Mouse (Mus musculus) 416B (cell line): Measurements from ENCODE around the gene Cep152.

Source experiments
- DNase-seq: peaks from one replicate; pipeline ENCODE4 v3.0.0; 2011; ENCODE audit warnings: low read depth

Cep152 gene

GRCm38 (mm10) chr2:125624837-125625351, at the start of gene Cep152:
TSS of gene Cep152 (minus strand) at chr2:125625113.
- DNase-seq, result peak; percentile 97

- peak; percentile 86 for DNase-seq
Observed at GRCm38 (mm10) chr2:125672957-125673631, 48.2 kb upstream of the Cep152 start, which contains the start of gene Eid1. TSS of gene Eid1 (plus strand) at chr2:125673095.

DNA sequence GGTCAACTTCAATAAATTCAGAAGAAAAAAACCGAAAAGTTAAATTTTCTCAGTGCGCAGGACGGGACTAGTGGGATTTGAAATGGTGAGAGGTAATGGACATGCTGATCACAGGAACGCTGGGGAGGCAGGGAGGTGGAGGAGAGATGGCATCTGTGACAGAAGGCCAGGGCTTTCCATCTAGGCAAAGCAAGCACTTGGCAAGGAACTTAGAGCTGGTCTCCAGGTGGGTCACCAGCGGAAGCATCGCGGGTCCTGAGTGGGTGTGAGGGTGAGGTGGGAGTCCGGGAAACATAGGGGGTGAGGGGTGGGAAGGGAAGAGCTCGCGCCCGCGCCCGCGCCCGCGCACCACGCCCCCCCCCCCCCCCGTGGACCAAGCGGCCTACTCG, 47.6 kb upstream of the Cep152 start:
- DNase-seq, result no peak

DNA sequence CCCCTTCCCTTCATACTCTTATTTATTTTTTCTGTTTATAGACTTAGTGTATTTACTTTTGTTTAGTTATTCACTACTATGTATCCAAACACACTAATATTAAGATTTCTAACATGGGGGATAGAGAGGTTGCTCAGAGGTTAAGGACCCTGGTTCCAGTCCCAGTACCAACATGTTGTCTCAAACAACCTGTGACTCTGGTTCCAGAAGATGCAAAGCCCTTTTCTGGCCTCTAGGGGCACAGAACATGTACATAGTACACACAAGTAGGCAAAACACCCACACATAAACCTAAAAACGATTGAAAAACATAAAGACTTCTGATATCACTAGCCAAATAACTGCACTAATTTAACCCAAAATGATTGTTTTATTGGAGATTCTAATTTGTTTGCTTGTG, 45.9 kb upstream of the Cep152 start:
- DNase-seq, result peak; percentile 52

GRCm38 (mm10) chr2:125667721-125668120, 42.8 kb upstream of the Cep152 start:
- DNase-seq, result no peak

DNA sequence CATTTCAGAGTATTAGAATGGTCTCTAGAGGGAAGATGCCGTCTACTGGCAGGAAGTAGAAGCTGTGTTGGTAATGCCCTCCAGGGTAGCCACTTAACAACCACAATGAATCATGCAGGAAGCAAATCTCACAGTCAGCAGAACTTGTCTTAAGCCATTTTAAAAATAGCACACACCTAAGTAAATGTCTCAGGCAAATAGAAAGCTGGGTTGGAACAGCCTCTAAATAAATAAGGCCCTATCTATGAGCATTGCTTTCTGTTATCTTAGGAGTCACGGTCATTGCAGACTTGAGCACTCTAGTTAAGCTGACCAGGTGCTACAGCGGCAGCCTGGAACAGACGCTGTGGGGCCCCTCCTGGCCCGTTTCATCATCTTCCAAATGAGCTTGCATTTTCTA, 42.3 kb upstream of the Cep152 start:
- peak; percentile 93 for DNase-seq

DNA sequence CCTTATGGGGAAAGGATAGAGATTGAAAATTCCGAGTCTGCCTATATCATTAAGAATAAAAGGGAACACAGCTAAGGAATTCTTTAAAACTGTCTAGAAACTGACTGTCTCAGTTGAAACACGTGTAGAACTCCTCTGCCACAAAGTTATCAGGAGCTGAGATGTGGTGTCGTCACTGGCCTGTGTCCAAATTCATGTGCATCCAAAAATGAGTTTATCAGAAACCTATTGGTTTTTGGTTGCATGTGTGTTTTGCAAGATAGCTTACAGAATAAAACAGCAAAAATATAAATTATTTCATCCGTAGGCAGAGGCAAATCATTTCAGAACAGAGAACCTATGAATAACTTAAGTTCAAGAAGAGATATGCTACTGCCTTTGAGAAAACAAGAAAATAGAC, 41.8 kb upstream of the Cep152 start:
- DNase-seq, result peak; percentile 59

GRCm38 (mm10) chr2:125665909-125666308, 41.0 kb upstream of the Cep152 start:
- no peak for DNase-seq

DNA sequence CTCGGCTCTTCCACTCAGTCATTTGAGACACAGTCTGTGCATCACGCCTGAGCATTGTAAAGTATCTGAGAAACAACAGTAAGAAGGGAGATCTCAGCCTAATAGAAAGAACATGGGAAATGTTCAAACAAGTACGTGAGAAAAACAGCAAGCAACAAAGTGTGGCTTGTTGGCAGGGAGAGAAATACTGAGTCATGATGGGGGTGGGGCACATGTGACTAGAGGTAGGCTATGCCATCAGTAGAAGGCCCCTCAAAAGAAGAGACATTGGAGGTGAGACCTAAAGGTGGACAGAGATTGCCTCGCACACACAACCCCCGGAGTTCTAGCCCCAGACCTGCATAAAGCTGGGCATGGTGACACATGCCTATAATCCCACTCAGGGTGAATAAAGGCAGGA, 40.3 kb upstream of the Cep152 start:
- DNase-seq, result no peak

DNA sequence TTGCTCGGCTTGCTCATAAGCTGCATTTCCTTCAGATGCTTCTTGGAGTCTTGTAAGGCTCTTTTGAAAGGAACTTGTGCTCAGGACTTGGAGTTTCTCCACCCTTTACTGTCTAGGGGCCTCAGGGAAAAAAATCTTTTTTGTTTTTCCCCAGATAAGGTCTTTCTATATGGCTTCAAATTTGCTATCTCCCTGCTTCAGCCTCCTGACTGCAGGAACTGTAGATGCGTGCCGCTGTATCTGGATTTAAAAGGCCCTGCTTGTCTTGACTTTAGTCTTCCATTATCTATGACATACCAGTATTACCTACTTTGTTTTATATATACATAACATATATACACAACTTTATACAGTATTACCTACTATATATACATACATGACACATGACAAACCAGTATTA, 37.6 kb upstream of the Cep152 start:
- no peak for DNase-seq

GRCm38 (mm10) chr2:125661156-125661555, 36.2 kb upstream of the Cep152 start:
- DNase-seq, result no peak

GRCm38 (mm10) chr2:125660537-125661130, 35.7 kb upstream of the Cep152 start:
- DNase-seq, result no peak

DNA sequence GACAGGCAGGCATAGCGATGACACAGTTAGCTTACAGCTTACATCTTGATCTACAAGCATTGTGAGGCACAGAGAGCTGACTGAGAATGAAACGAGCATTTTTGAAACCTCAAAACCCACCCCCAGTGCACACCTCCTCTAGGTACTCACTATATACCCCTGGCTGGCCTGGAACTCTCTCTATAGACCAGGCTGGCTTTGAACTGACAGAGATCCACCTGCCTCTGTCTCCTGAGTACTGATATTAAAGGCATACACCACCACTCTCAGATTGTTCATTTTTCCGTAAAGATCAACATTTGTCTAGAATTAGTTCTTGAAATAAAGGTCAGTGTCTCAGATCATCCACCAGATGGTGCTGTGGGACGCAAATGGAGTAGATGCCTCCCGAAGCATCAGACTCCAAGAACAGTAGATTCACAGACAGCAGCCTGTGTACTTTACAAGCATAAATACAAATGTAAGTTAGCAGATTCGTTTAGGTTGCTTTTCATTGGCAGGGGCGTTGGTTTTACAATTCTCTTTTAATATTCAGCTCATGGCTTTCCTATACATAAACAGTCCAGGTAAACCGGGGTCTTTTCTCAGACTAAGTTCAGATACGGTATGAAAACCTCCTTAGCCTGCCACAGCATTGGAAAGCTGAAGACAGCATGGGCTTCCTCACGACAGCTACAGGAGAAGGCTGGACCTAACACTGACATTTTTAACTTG, 35.1 kb upstream of the Cep152 start:
- DNase-seq, result peak; percentile 77

DNA sequence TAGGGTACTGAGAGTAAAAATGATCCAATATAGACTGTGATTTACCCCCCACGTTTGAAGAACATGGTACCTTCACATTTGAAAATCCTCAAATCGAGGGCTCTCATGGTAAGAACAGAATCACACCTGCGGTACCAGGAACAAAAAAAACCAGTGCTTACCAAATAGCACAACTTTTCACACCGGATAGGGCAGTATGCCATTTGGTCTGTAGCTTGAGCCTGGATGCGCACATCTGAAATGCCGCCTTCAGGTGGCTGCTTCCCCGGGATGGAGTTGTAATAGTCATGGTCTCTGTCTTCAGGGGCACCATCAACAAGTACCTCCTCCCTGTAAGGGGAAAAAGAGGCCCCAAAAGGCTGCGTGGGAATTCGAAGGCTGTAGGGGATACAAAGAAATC, 30.5 kb upstream of the Cep152 start:
- DNase-seq, result no peak

DNA sequence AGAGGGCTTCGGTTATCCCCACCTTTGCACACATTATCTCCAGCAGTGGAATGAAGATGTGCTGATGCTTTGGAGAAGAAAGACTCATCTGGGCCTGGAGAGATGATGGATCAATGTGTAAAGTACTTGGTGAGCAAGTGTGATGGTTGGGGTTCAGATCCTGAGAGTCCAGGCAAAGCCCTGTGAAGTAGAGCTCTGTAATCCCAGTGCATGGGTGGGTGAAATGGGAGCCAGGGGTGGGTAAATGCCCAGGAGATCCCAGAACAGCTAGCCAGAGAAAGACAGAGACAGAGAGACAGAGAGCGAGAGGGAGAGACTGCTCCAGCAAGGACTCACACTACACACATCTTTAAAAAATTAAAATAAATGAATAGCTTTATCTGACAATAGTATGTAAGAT, 28.4 kb upstream of the Cep152 start:
- DNase-seq, result no peak

GRCm38 (mm10) chr2:125651563-125651962, 26.6 kb upstream of the Cep152 start:
- DNase-seq, result no peak

GRCm38 (mm10) chr2:125650742-125651352, 25.9 kb upstream of the Cep152 start:
- DNase-seq, result no peak

DNA sequence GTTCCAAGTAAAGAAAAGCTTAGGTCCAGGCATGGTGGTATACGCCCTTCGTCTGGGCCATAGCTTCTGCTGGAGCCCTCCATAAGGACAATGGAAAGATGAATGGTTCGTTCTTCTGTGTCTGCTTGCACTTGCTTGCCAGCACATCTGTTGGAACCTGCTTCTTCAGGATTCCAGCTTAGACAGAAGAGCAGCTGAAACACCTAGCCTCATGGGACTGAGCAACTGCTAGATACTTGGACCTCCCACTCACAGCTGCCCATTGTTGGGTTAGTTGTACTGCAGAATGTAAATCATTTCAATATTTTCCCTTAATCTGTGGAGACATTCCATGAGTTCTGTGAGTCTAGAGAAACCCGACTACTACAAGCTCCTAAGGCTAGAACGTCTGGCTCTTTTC, 25.1 kb upstream of the Cep152 start:
- DNase-seq, result no peak

- DNase-seq, result no peak
Observed at GRCm38 (mm10) chr2:125644912-125645311, 20.0 kb upstream of the Cep152 start.

DNA sequence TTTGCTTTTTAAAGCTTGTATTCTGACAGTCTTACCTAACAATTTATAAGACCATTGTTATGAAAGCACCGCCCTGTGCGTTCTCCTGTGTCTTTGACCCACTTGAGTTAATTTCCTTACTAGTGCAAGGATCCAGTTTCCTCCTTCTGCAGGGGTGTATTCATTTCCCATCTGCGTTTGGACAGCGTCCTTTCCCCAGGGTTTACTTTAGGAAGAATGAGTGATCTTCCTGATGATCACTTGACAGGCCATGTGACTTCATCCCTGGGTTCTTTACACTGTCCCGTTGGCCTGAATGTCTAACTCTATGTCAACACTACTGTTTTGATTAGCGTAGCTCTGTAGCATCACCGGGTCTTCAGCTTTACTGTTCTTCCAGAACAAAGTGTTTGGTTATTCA, 12.4 kb upstream of the Cep152 start:
- DNase-seq, result no peak

DNA sequence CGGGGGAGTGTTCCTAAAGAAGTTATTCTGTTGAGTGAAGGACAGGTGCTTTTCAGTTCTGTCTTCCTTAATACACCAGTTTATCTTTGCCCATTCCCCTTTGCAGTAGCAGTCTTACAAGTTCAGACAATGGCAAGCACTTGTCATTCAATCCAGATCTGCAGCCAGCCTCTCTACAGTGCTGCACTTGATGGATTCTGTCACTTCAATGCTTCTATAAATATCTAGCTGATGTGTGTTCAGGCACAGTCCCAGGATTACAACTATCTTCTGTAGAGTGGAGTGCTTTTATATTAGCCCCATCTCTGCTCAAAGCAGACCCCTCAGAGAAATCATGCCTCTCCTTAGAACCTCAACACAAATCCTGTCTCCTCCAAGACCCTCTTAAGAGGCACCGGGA, 5.1 kb upstream of the Cep152 start:
- no peak for DNase-seq

- DNase-seq, result no peak
Observed at GRCm38 (mm10) chr2:125628487-125628886, 3.6 kb upstream of the Cep152 start.

- DNase-seq, result no peak
Observed at GRCm38 (mm10) chr2:125626536-125626935, 1.6 kb upstream of the Cep152 start.
